In genomic region chr15:89355241-89356187, GRCm38 (mm10) we compare ENCODE assay signal across 8 mouse cellular contexts. TPM values are rescaled to one million over a fixed set of nuclear protein-coding genes. Genes with fewer than 3 reads are reported as not detected.
DNase-seq lines count a peak whose midpoint lies in the region; ATAC-seq and TF ChIP-seq lines count a peak whose summit lies in the region.

TSS of gene Lmf2 (minus strand) at chr15:89355659.
TSS of gene Ncaph2 (plus strand) at chr15:89355719.

- TF ChIP-seq POLR2A in MEL (IDR thresholded peaks at IDR 0.05; ENCODE audit: control insufficient read depth in 1 of 2, insufficient read depth in 1 of 2, low read depth in 1 of 2, low read length in 2 of 2, poor library complexity in 1 of 2), result peak; percentile 76 to 77
- peak; percentile 75; the same call in 1 of the 2 replicates for TF ChIP-seq POLR2A in cerebellum, adult 2 months (IDR thresholded peaks at IDR 0.05; ENCODE audit: borderline replicate concordance, insufficient read depth, low read length)

- peak within 1 kb of the TSS; percentile 96 for H3K9ac ChIP-seq in MEL (ENCODE audit: control insufficient read depth, low read depth, low read length, poor library complexity, severe bottlenecking)
- H3K9ac ChIP-seq in lung, embryonic 16.5 days (ENCODE audit: low read length), result peak within 1 kb of the TSS; percentile 88

- H3K4me1 ChIP-seq in MEL (ENCODE audit: control insufficient read depth in 1 of 2, insufficient read depth in 2 of 2, low read length in 2 of 2), result peaks cover 21% of the 10 kb centered on the region in 2 experiments
- H3K4me1 ChIP-seq in cerebellum, adult 2 months (ENCODE audit: control insufficient read depth, insufficient read depth, low read length), result peaks cover 5% of the 10 kb centered on the region; the same call in 1 of the 2 replicates
- H3K4me1 ChIP-seq in lung, embryonic 16.5 days (replicated peaks; ENCODE audit: control insufficient read depth, insufficient read depth, low read length), result peaks cover 15% of the 10 kb centered on the region

- peak; percentile 97 for DNase-seq in MEL (ENCODE audit: low read depth, low spot score)
- DNase-seq in cerebellum, adult 2 months, result peak; percentile 93 to 96
- peak; percentile 95 for DNase-seq in forelimb bud, embryonic 11.5 days (ENCODE audit: low read depth, low spot score)
- DNase-seq in layer of hippocampus, adult 9-10 months (ENCODE audit: low spot score), result peak; percentile 89
- DNase-seq in ovary, postnatal 10 days (ENCODE audit: low spot score), result peak; percentile 82
- DNase-seq in thymus, postnatal 10 days (ENCODE audit: low spot score in 2 of 2), result peak; percentile 92 to 96

- H3K9me3 ChIP-seq in MEL (replicated peaks; ENCODE audit: insufficient read depth, low read length), result no peaks in the 10 kb centered on the region
- H3K9me3 ChIP-seq in lung, embryonic 16.5 days (ENCODE audit: control insufficient read depth, low read length), result no peaks in the 10 kb centered on the region

- peak within 1 kb of the TSS; percentile 89 for H3K27ac ChIP-seq in MEL (ENCODE audit: control insufficient read depth, low read depth, low read length)
- H3K27ac ChIP-seq in cerebellum, adult 2 months (ENCODE audit: insufficient read depth, low read length), result peak within 1 kb of the TSS; percentile 92
- peak within 1 kb of the TSS; percentile 93 for H3K27ac ChIP-seq in lung, embryonic 16.5 days (ENCODE audit: low read length)

- H3K79me2 ChIP-seq in MEL (ENCODE audit: control insufficient read depth, insufficient read depth, low read length, poor library complexity), result peaks cover 47% of the 10 kb centered on the region

- peak within 1 kb of the TSS; percentile 76 for H3K4me2 ChIP-seq in lung, embryonic 16.5 days (ENCODE audit: low read depth, low read length)

- whole genome bisulfite sequencing in cerebellum, adult 2 months, result under 1% methylated on average over 64 of the region's 64 CpGs
- under 1% methylated on average over 59 of the region's 64 CpGs for WGBS in lung, embryonic 16.5 days

- TF ChIP-seq EP300 in MEL (IDR thresholded peaks at IDR 0.05; ENCODE audit: low read depth in 1 of 2, low read length in 2 of 2), result no peak

- TF ChIP-seq RAD21 in MEL (IDR thresholded peaks at IDR 0.05; ENCODE audit: low read depth, low read length), result no peak

- peak within 1 kb of the TSS; percentile 91 to 97 for H3K4me3 ChIP-seq in MEL (ENCODE audit: control insufficient read depth in 1 of 2, insufficient read depth in 1 of 2, low read depth in 2 of 2, low read length in 2 of 2)
- peak within 1 kb of the TSS; percentile 92 for H3K4me3 ChIP-seq in cerebellum, adult 2 months (replicated peaks; ENCODE audit: insufficient read depth, low read depth, low read length)
- peak within 1 kb of the TSS; percentile 74 for H3K4me3 ChIP-seq in lung, embryonic 16.5 days (ENCODE audit: low read length)

- H3K27me3 ChIP-seq in MEL (ENCODE audit: control insufficient read depth in 1 of 2, insufficient read depth in 2 of 2, low read length in 2 of 2), result no peaks in the 10 kb centered on the region
- no peaks in the 10 kb centered on the region for H3K27me3 ChIP-seq in cerebellum, adult 2 months (ENCODE audit: control insufficient read depth, insufficient read depth, low read length)
- no peaks in the 10 kb centered on the region for H3K27me3 ChIP-seq in lung, embryonic 16.5 days (ENCODE audit: control insufficient read depth, insufficient read depth, low read depth, low read length)

- peak; percentile 80 to 85 for ATAC-seq in hematopoietic stem cell, adult 5-6 weeks (replicated peaks in 1 of 2; ENCODE audit: insufficient read depth in 1 of 2, low FRiP score in 2 of 2, low TSS enrichment in 1 of 2, low read depth in 1 of 2, poor library complexity in 2 of 2, severe bottlenecking in 2 of 2)
- peak; percentile 93 for ATAC-seq in lung, embryonic 16.5 days (ENCODE audit: low read depth)

- no peak for TF ChIP-seq CTCF in MEL (IDR thresholded peaks at IDR 0.05 in 2 of 3, conservative IDR thresholded peaks at IDR 0.05 in 1 of 3; ENCODE audit: control insufficient read depth in 1 of 3, insufficient read depth in 1 of 3, low read depth in 2 of 3, low read length in 3 of 3, poor library complexity in 1 of 3, severe bottlenecking in 1 of 3)
- no peak for TF ChIP-seq CTCF in cerebellum, adult 2 months (IDR thresholded peaks at IDR 0.05; ENCODE audit: borderline replicate concordance, insufficient read depth, low read depth, low read length)

- peaks cover under 1 to 28% of the 10 kb centered on the region in 2 experiments for H3K36me3 ChIP-seq in MEL (ENCODE audit: control insufficient read depth in 1 of 2, insufficient read depth in 2 of 2, low read length in 2 of 2)
- H3K36me3 ChIP-seq in lung, embryonic 16.5 days (ENCODE audit: control insufficient read depth, insufficient read depth, low read length), result peaks cover 32% of the 10 kb centered on the region

TF ChIP-seq in MEL, 35 proteins besides CTCF, POLR2A, EP300 and RAD21 (continues in another document):
- TF ChIP-seq SMC3 (IDR thresholded peaks at IDR 0.05; ENCODE audit: low read depth, low read length) (no peak), TAL1 (IDR thresholded peaks at IDR 0.05; ENCODE audit: low read length) (no peak), MAX (IDR thresholded peaks at IDR 0.05; ENCODE audit: low read length) (no peak), BHLHE40 (IDR thresholded peaks at IDR 0.05; ENCODE audit: borderline replicate concordance, low read depth, low read length) (no peak), ELF1 (IDR thresholded peaks at IDR 0.05; ENCODE audit: low read depth, low read length) (peak; percentile 76), GATA1 (IDR thresholded peaks at IDR 0.05; ENCODE audit: low read depth, low read length) (no peak), KAT2A (conservative IDR thresholded peaks at IDR 0.05; ENCODE audit: low read depth, low read length) (peak; percentile 63; the same call in 1 of the 2 replicates), MAZ (IDR thresholded peaks at IDR 0.05; ENCODE audit: low read depth, low read length) (peak; percentile 80; the same call in 1 of the 2 replicates), MYC (IDR thresholded peaks at IDR 0.05; ENCODE audit: low read depth, low read length) (no peak), ZKSCAN1 (IDR thresholded peaks at IDR 0.05; ENCODE audit: low read depth, low read length) (no peak), CHD1 (IDR thresholded peaks at IDR 0.05; ENCODE audit: low read depth, low read length) (0 out of 2 replicates have a peak, but pooled peaks have one; percentile 8), HCFC1 (IDR thresholded peaks at IDR 0.05; ENCODE audit: low read depth, low read length) (peak; percentile 90), TBP (IDR thresholded peaks at IDR 0.05; ENCODE audit: low read depth, low read length) (peak; percentile 68; the same call in 1 of the 2 replicates), ZNF384 (IDR thresholded peaks at IDR 0.05; ENCODE audit: low read depth, low read length) (peak; percentile 23; the same call in 1 of the 2 replicates), RCOR1 (IDR thresholded peaks at IDR 0.05; ENCODE audit: low read depth, low read length) (no peak), NELFE (IDR thresholded peaks at IDR 0.05; ENCODE audit: low read depth, low read length) (peak; percentile 73), POLR2AphosphoS5 (IDR thresholded peaks at IDR 0.05; ENCODE audit: borderline replicate concordance, low read depth, low read length) (no peak), ZC3H11A (IDR thresholded peaks at IDR 0.05; ENCODE audit: low read depth, low read length) (no peak), USF1 (IDR thresholded peaks at IDR 0.05; ENCODE audit: low read depth, low read length) (no peak), MXI1 (IDR thresholded peaks at IDR 0.05; ENCODE audit: low read depth, low read length) (peak; percentile 79), NRF1 (IDR thresholded peaks at IDR 0.05; ENCODE audit: insufficient read depth, low read depth, low read length, poor library complexity, severe bottlenecking) (no peak), TCF12 (IDR thresholded peaks at IDR 0.05; ENCODE audit: low read depth, low read length) (peak; percentile 62), MEF2A (IDR thresholded peaks at IDR 0.05; ENCODE audit: extremely low read depth, insufficient replicate concordance, low read depth, low read length, poor library complexity, severe bottlenecking) (no peak), GABPA (IDR thresholded peaks at IDR 0.05; ENCODE audit: low read depth, low read length) (no peak), CHD2 (IDR thresholded peaks at IDR 0.05; ENCODE audit: low read length) (no peak), SIN3A (IDR thresholded peaks at IDR 0.05; ENCODE audit: low read length) (peak; percentile 89), POLR2AphosphoS2 (IDR thresholded peaks at IDR 0.05; ENCODE audit: low read length) (0 out of 2 replicates have a peak, but pooled peaks have one; percentile 37), JUND (IDR thresholded peaks at IDR 0.05; ENCODE audit: low read depth, low read length) (no peak), UBTF (IDR thresholded peaks at IDR 0.05; ENCODE audit: borderline replicate concordance, insufficient read depth, low read depth, low read length) (no peak), ETS1 (IDR thresholded peaks at IDR 0.05; ENCODE audit: low read depth, low read length) (no peak; the same call in none of the 2 replicates), ZMIZ1 (IDR thresholded peaks at IDR 0.05; ENCODE audit: low read depth, low read length) (peak; percentile 19), USF2 (IDR thresholded peaks at IDR 0.05; ENCODE audit: borderline replicate concordance in 1 of 2, insufficient read depth in 1 of 2, low read depth in 1 of 2, low read length in 2 of 2) (no peak), MAFK (IDR thresholded peaks at IDR 0.05; ENCODE audit: borderline replicate concordance, low read depth, low read length) (no peak), MYB (IDR thresholded peaks at IDR 0.05; ENCODE audit: low read depth, low read length) (no peak)

RNA-seq across cellular contexts. Expression of gene Lmf2, which starts in this region (rescaled TPM):
- total RNA-seq in MEL (2012; rRNA removed), result 14.5 and 14.7 TPM in 2 replicates
- 10 to 100 TPM in 1 of 2 experiments, not detected in 1; 52.0 TPM for polyA plus RNA-seq in MEL (2012; ENCODE audit: insufficient read depth in 1 of 2, insufficient read length in 2 of 2, low read depth in 1 of 2, low replicate concordance in 2 of 2, missing spikeins in 1 of 2)
- 21.0 and 21.1 TPM in 2 replicates for polyA plus RNA-seq in cerebellum, adult 2 months (2012; rRNA removed)
- 15.7 and 17.2 TPM in 2 replicates for total RNA-seq in hematopoietic stem cell, adult 5-6 weeks (2017)
- polyA plus RNA-seq in lung, embryonic 16.5 days (2015; fragmentation: Nextera tagmentation; extraction: Ambion mirVana), result 79.0 and 83.6 TPM in 2 replicates

RNA-seq across cellular contexts. Expression of gene Ncaph2, which starts in this region (rescaled TPM):
- total RNA-seq in MEL (2012; rRNA removed), result 126 and 137 TPM in 2 replicates
- polyA plus RNA-seq in MEL (2012; ENCODE audit: insufficient read depth in 1 of 2, insufficient read length in 2 of 2, low read depth in 1 of 2, low replicate concordance in 2 of 2, missing spikeins in 1 of 2), result 100 to 1,000 TPM; 160 to 165 TPM
- 134 and 137 TPM in 2 replicates for polyA plus RNA-seq in cerebellum, adult 2 months (2012; rRNA removed)
- 102 and 104 TPM in 2 replicates for total RNA-seq in hematopoietic stem cell, adult 5-6 weeks (2017)
- polyA plus RNA-seq in lung, embryonic 16.5 days (2015; fragmentation: Nextera tagmentation; extraction: Ambion mirVana), result 158 and 172 TPM in 2 replicates

Comparison
In these comparisons a context has a peak if more than half of its experiments do, and no peak if none do; other contexts are left out.
1. Peak in every context shown above with its lines: DNase-seq, ATAC-seq, H3K4me3 ChIP-seq and H3K27ac ChIP-seq.